Mouse (Mus musculus) urinary bladder, postnatal 10 days (tissue): ENCODE measurements at regions not wholly inside any gene's neighbourhood (a gene's known extent, or its start where the extent isn't known, plus 50 kb on each side); places are given as distances from the start of the nearest gene placed in this dataset.
"Not testable (repeated sequence)": the region's sequence is repeated elsewhere in the genome, so short reads cannot be mapped to it uniquely, and the experiment has no call there.

Experiments used
- DNase-seq: peaks from one replicate; pipeline ENCODE4 v3.0.0; 2022; ENCODE audit warnings: low spot score

GRCm38 (mm10) chr6:31898609-31899008, 151.4 kb upstream of the 1700012A03Rik start:
- DNase-seq: no peak

GRCm38 (mm10) chr6:31897001-31897400, 153.0 kb upstream of the 1700012A03Rik start:
- no peak for DNase-seq

GRCm38 (mm10) chr6:31895835-31896234, 154.2 kb upstream of the 1700012A03Rik start:
- DNase-seq: no peak

GRCm38 (mm10) chr6:31886931-31887330, 163.1 kb upstream of the 1700012A03Rik start:
- DNase-seq: no peak

GRCm38 (mm10) chr6:31885196-31885595, 164.8 kb upstream of the 1700012A03Rik start:
- not testable (repeated sequence) for DNase-seq

GRCm38 (mm10) chr6:31883726-31884125, 166.3 kb upstream of the 1700012A03Rik start:
- no peak for DNase-seq

GRCm38 (mm10) chr6:31874616-31875015, 175.4 kb upstream of the 1700012A03Rik start:
- DNase-seq: no peak

- no peak for DNase-seq
Observed at GRCm38 (mm10) chr6:31873911-31874310, 176.1 kb upstream of the 1700012A03Rik start.

- no peak for DNase-seq
Observed at GRCm38 (mm10) chr6:31871766-31872165, 178.3 kb upstream of the 1700012A03Rik start.

GRCm38 (mm10) chr6:31861996-31862395, 188.1 kb upstream of the 1700012A03Rik start:
- DNase-seq: no peak

GRCm38 (mm10) chr6:31859621-31860020, 190.4 kb upstream of the 1700012A03Rik start:
- DNase-seq: no peak

- DNase-seq: no peak
Observed at GRCm38 (mm10) chr6:31854261-31854660, 195.8 kb upstream of the 1700012A03Rik start.

- no peak for DNase-seq
Observed at GRCm38 (mm10) chr6:31846319-31846718, 203.7 kb upstream of the 1700012A03Rik start.

GRCm38 (mm10) chr6:31845671-31846070, 204.4 kb upstream of the 1700012A03Rik start:
- DNase-seq: no peak

GRCm38 (mm10) chr6:31840621-31841020, 209.4 kb upstream of the 1700012A03Rik start:
- DNase-seq: no peak

- DNase-seq: no peak
Observed at GRCm38 (mm10) chr6:31838588-31838987, 211.5 kb upstream of the 1700012A03Rik start.

- DNase-seq: no peak
Observed at GRCm38 (mm10) chr6:31835795-31836194, 214.3 kb upstream of the 1700012A03Rik start.

GRCm38 (mm10) chr6:31834503-31834902, 215.5 kb upstream of the 1700012A03Rik start:
- DNase-seq: no peak

- DNase-seq: no peak
Observed at GRCm38 (mm10) chr6:31830610-31831009, 219.4 kb upstream of the 1700012A03Rik start.

- DNase-seq: no peak
Observed at GRCm38 (mm10) chr6:31823616-31824015, 226.4 kb upstream of the 1700012A03Rik start.

GRCm38 (mm10) chr6:31822186-31823085, 227.6 kb upstream of the 1700012A03Rik start:
- DNase-seq: no peak

GRCm38 (mm10) chr6:31821621-31822020, 228.4 kb upstream of the 1700012A03Rik start:
- DNase-seq: no peak

- no peak for DNase-seq
Observed at GRCm38 (mm10) chr6:31817640-31818039, 232.4 kb upstream of the 1700012A03Rik start.

GRCm38 (mm10) chr6:31811890-31812289, 238.2 kb upstream of the 1700012A03Rik start:
- DNase-seq: no peak
